Mouse (Mus musculus): Measurements from ENCODE around the gene Vipr1.

- TF ChIP-seq POLR2A (IDR thresholded peaks at IDR 0.05; ENCODE audit: low read depth, low read length), result no peak
- TF ChIP-seq CTCF (conservative IDR thresholded peaks at IDR 0.05; ENCODE audit: insufficient read depth, insufficient read length, low read depth, low read length), result no peak
Observed at GRCm38 (mm10) chr9:121623235-121623634, 19.3 kb upstream of the Vipr1 start.
